Mouse (Mus musculus): Measurements from ENCODE around the gene Trim80. TPM values are rescaled to one million over a fixed set of nuclear protein-coding genes. Genes with fewer than 3 reads are reported as not detected.
A peak's percentile ranks its signal among the peaks of the same experiment; 100 is the strongest.
"Not testable (repeated sequence)": the region's sequence is repeated elsewhere in the genome, so short reads cannot be mapped to it uniquely, and the experiment has no call there.

The Trim80 gene
- polyA plus RNA-seq, 1 experiment from 2014 or later = 0.16 TPM

DNA sequence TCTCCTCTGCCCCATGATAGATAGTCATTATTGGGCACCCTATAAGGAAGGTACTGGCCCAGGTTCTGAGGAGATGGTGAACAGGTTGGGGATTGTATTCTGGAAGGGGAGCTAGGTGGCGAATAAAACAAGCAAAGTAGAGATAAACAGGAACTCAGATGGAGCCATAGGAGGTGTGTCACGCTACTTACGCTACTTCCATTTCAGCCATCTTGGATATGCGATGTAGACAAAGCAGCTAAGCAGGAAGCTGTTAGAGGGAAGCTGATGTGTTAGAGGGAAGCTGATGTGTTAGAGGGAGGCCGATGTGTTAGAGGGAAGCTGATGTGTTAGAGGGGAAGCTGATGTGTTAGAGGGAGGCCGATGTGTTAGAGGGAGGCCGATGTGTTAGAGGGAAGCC, 37.0 kb downstream of the Trim80 start:
- ATAC-seq (replicated peaks; ENCODE audit: low FRiP score); H3K27me3 ChIP-seq (ENCODE audit: control insufficient read depth, insufficient read depth, low read length); H3K27ac ChIP-seq (ENCODE audit: low read depth, low read length); H3K4me3 ChIP-seq (ENCODE audit: low read depth, low read length); H3K4me2 ChIP-seq (ENCODE audit: low read depth, low read length, severe bottlenecking); DNase-seq (ENCODE audit: low spot score); H3K36me3 ChIP-seq (ENCODE audit: control insufficient read depth, insufficient read depth, low read length); H3K9me3 ChIP-seq (ENCODE audit: control insufficient read depth, low read length); H3K4me1 ChIP-seq (replicated peaks; ENCODE audit: control insufficient read depth, insufficient read depth, low read length); H3K9ac ChIP-seq (ENCODE audit: low read length): not testable (repeated sequence)
- WGBS = 86% methylated on average over 7 of the region's 7 CpGs

DNA sequence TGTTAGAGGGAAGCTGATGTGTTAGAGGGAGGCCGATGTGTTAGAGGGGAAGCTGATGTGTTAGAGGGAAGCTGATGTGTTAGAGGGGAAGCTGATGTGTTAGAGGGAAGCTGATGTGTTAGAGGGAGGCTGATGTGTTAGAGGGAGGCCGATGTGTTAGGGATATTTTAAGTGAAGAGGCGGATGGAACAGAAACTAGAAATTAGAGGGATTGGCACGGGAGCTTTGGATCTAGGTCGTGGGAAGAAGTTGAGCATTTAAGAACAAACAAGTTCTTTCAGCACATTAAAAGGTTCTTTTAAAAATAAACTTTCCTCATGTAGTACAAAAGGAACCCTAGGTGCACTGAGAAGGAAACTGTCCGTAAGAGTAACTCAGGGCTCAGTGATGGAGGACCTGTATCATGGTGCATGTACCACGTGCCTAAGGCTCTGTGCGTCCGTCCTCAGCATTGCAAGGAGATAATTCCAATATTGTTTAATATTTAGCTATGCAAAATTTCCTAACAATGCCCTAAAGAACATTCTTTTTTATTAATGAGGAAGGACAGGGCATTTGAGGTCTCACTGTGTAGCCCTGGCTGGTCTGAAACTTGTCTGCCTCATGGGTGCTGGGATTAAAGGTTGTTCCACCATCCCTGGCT, 38.1 kb downstream of the Trim80 start:
- Histone ChIP-seq H3K4me1 (replicated peaks; ENCODE audit: control insufficient read depth, insufficient read depth, low read length) (peaks cover 6% of the 10 kb centered on the region; the same call in 1 of the 2 replicates), H3K4me3 (ENCODE audit: low read depth, low read length) (no peak overlapping the region), H3K9ac (ENCODE audit: low read length) (no peak overlapping the region), H3K36me3 (ENCODE audit: control insufficient read depth, insufficient read depth, low read length) (no peaks in the 10 kb centered on the region), H3K27me3 (ENCODE audit: control insufficient read depth, insufficient read depth, low read length) (no peaks in the 10 kb centered on the region), H3K27ac (ENCODE audit: low read depth, low read length) (no peak overlapping the region), H3K9me3 (ENCODE audit: control insufficient read depth, low read length) (no peaks in the 10 kb centered on the region), H3K4me2 (ENCODE audit: low read depth, low read length, severe bottlenecking) (no peak overlapping the region)
- WGBS = 88% methylated on average over 9 of the region's 9 CpGs
- DNase-seq (ENCODE audit: low spot score) = no peak
- ATAC-seq (replicated peaks; ENCODE audit: low FRiP score) = no peak

DNA sequence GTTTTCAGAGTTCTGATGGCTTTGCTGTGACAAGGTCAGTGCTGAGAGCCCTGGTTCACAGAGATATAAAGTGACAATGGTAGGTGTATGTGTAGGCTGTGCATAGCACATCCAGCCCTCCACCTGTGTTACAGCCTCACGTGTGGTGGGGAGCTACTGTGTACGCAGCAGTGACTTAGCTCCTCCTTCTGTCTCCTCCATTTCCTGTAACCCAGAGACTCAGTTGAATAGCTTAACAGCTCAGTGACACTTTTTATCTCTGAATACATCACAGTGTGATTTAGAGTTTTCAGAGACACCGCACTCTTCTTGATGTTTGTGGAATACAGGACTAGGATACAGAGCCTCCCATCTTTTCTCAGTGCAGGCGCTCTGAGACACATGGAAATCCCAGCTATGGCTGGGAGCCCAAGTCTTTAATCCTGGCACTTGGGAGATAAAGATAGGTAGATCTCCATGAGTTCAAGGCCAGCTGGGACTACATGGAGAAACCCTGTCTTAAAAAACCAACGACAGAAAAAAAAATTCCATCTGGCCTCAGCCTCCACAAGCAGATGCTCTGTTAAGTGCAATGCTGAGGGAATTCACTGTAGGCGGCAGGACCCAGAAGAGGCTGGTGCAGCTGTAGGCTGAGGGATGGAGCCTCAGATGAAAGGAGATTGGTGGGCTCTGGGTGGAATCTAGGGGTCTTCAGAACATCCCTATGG, 41.4 kb downstream of the Trim80 start:
- Histone ChIP-seq H3K4me2 (ENCODE audit: low read depth, low read length, severe bottlenecking) (no peak overlapping the region), H3K4me3 (ENCODE audit: low read depth, low read length) (no peak overlapping the region), H3K9me3 (ENCODE audit: control insufficient read depth, low read length) (no peaks in the 10 kb centered on the region), H3K4me1 (replicated peaks; ENCODE audit: control insufficient read depth, insufficient read depth, low read length) (no peaks in the 10 kb centered on the region; the same call in 1 of the 2 replicates), H3K36me3 (ENCODE audit: control insufficient read depth, insufficient read depth, low read length) (no peaks in the 10 kb centered on the region), H3K27ac (ENCODE audit: low read depth, low read length) (no peak overlapping the region), H3K9ac (ENCODE audit: low read length) (no peak overlapping the region), H3K27me3 (ENCODE audit: control insufficient read depth, insufficient read depth, low read length) (no peaks in the 10 kb centered on the region)
- DNase-seq (ENCODE audit: low spot score) (no peak), ATAC-seq (replicated peaks; ENCODE audit: low FRiP score) (no peak)
- WGBS = 81% methylated on average over 6 of the region's 6 CpGs

DNA sequence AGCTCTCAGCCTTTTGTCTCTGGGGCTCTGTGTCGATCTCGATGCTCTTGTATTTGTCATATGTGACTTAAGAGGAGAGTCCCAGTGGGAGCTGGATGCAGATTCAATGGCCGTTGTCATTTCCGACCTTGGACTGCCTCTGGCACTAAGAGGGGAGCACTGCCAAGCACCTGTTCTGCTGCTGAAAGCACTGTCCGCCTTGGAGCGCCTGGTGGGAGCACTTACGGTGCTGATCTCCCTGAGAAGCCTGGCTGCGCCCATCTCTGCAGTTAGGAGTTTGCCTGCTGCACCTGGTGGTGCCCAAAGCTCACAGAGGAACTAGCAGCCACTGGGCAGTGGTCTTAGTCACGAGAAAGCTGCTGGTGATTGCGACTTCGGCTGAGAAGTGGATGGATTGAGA, 42.9 kb downstream of the Trim80 start:
- no peak overlapping the region for H3K9ac ChIP-seq (ENCODE audit: low read length)
- H3K27me3 ChIP-seq (ENCODE audit: control insufficient read depth, insufficient read depth, low read length) = no peaks in the 10 kb centered on the region
- 81% methylated on average over 11 of the region's 11 CpGs for WGBS
- no peak overlapping the region for H3K27ac ChIP-seq (ENCODE audit: low read depth, low read length)
- H3K4me1 ChIP-seq (replicated peaks; ENCODE audit: control insufficient read depth, insufficient read depth, low read length) = no peaks in the 10 kb centered on the region; the same call in 1 of the 2 replicates
- H3K4me2 ChIP-seq (ENCODE audit: low read depth, low read length, severe bottlenecking) = no peak overlapping the region
- DNase-seq (ENCODE audit: low spot score) (no peak), ATAC-seq (replicated peaks; ENCODE audit: low FRiP score) (no peak)
- no peaks in the 10 kb centered on the region for H3K9me3 ChIP-seq (ENCODE audit: control insufficient read depth, low read length)
- no peaks in the 10 kb centered on the region for H3K36me3 ChIP-seq (ENCODE audit: control insufficient read depth, insufficient read depth, low read length)
- H3K4me3 ChIP-seq (ENCODE audit: low read depth, low read length) = no peak overlapping the region

DNA sequence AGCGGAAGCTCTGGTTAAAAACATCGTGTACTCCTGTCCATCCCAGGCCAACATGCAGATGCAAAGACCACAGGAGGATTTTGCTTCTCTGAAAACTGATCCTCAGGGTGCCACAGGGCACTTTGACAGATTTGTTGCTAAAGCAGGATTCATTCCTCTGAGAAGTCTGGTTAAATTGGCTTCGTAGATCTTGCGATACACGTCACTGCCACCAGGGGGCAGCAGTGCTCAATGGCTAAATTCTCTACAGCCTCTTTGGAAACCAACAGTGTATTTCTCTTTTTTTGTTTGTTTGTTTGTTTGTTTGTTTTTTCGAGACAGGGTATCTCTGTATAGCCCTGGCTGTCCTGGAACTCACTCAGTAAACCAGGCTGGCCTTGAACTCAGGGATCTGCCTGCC, 43.4 kb downstream of the Trim80 start:
- H3K27ac ChIP-seq (ENCODE audit: low read depth, low read length) = no peak overlapping the region
- 18% methylated on average over 6 of the region's 6 CpGs for WGBS
- no peak overlapping the region for H3K4me3 ChIP-seq (ENCODE audit: low read depth, low read length)
- no peaks in the 10 kb centered on the region for H3K27me3 ChIP-seq (ENCODE audit: control insufficient read depth, insufficient read depth, low read length)
- no peaks in the 10 kb centered on the region for H3K36me3 ChIP-seq (ENCODE audit: control insufficient read depth, insufficient read depth, low read length)
- no peaks in the 10 kb centered on the region; the same call in 1 of the 2 replicates for H3K4me1 ChIP-seq (replicated peaks; ENCODE audit: control insufficient read depth, insufficient read depth, low read length)
- no peak for ATAC-seq (replicated peaks; ENCODE audit: low FRiP score)
- DNase-seq (ENCODE audit: low spot score) = peak; percentile 88
- no peaks in the 10 kb centered on the region for H3K9me3 ChIP-seq (ENCODE audit: control insufficient read depth, low read length)
- H3K9ac ChIP-seq (ENCODE audit: low read length) = no peak overlapping the region
- H3K4me2 ChIP-seq (ENCODE audit: low read depth, low read length, severe bottlenecking) = no peak overlapping the region

DNA sequence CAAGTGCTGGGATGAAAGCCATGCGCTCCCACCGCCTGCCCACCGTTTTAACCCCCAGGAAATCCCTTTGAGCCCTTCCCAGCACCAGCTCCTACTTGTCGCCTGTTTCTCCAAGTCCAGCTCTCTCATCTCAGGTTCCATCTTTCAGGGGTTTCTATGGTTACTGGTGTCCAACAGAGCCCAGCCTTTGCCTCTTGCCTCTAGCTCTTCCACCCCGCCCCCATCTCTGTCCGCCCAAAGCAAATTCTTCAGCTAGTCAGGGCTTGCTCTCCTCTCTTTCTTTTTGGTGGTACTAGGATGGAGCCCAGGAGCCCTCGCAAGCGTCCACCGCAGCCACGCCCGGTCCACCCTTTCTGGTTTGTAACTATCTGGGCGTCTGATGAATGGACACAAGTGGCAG, 44.8 kb downstream of the Trim80 start:
- Histone ChIP-seq H3K9me3 (ENCODE audit: control insufficient read depth, low read length) (no peaks in the 10 kb centered on the region), H3K36me3 (ENCODE audit: control insufficient read depth, insufficient read depth, low read length) (no peaks in the 10 kb centered on the region), H3K4me3 (ENCODE audit: low read depth, low read length) (no peak overlapping the region), H3K27me3 (ENCODE audit: control insufficient read depth, insufficient read depth, low read length) (no peaks in the 10 kb centered on the region), H3K4me1 (replicated peaks; ENCODE audit: control insufficient read depth, insufficient read depth, low read length) (no peaks in the 10 kb centered on the region; the same call in 1 of the 2 replicates), H3K27ac (ENCODE audit: low read depth, low read length) (peak overlapping the region; percentile 7; the same call in 1 of the 2 replicates), H3K4me2 (ENCODE audit: low read depth, low read length, severe bottlenecking) (no peak overlapping the region), H3K9ac (ENCODE audit: low read length) (no peak overlapping the region)
- WGBS = 29% methylated on average over 12 of the region's 12 CpGs
- DNase-seq (ENCODE audit: low spot score) (peak; percentile 76), ATAC-seq (replicated peaks; ENCODE audit: low FRiP score) (0 out of 2 replicates have a peak, but pooled peaks have one; percentile 27)

DNA sequence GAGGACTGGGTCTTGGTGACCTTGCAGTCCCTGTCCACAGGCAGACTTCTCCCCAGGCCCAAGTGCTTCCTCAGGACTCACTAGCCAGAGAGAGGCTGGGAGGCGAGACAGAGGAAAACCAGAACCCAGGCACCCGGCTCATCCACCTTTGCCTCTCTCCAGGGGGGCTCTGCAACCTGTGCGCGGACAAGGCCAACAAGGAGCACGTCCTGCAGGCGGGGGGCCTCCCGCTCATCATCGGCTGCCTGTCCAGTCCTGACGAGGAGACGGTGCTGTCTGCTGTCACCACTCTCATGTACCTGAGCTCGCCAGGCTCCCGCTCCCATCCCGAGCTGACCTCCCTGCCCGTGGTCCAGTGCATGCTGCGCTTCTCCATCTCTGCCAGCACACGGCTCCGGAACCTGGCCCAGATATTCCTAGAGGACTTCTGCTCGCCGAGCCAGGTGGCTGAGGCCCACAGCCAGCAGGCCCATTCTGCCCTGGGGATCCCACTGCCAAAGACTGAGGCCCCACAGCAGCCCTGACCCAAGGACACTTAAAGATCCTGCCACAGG, 48.3 kb downstream of the Trim80 start:
- H3K9me3 ChIP-seq (ENCODE audit: control insufficient read depth, low read length) = no peaks in the 10 kb centered on the region
- no peaks in the 10 kb centered on the region for H3K27me3 ChIP-seq (ENCODE audit: control insufficient read depth, insufficient read depth, low read length)
- H3K36me3 ChIP-seq (ENCODE audit: control insufficient read depth, insufficient read depth, low read length) = no peaks in the 10 kb centered on the region
- no peak for DNase-seq (ENCODE audit: low spot score)
- no peak for ATAC-seq (replicated peaks; ENCODE audit: low FRiP score)
- no peak overlapping the region for H3K9ac ChIP-seq (ENCODE audit: low read length)
- H3K4me1 ChIP-seq (replicated peaks; ENCODE audit: control insufficient read depth, insufficient read depth, low read length) = peaks cover 3% of the 10 kb centered on the region; the same call in 1 of the 2 replicates
- no peak overlapping the region for H3K4me2 ChIP-seq (ENCODE audit: low read depth, low read length, severe bottlenecking)
- no peak overlapping the region for H3K4me3 ChIP-seq (ENCODE audit: low read depth, low read length)
- H3K27ac ChIP-seq (ENCODE audit: low read depth, low read length) = no peak overlapping the region
- 85% methylated on average over 19 of the region's 19 CpGs for WGBS

DNA sequence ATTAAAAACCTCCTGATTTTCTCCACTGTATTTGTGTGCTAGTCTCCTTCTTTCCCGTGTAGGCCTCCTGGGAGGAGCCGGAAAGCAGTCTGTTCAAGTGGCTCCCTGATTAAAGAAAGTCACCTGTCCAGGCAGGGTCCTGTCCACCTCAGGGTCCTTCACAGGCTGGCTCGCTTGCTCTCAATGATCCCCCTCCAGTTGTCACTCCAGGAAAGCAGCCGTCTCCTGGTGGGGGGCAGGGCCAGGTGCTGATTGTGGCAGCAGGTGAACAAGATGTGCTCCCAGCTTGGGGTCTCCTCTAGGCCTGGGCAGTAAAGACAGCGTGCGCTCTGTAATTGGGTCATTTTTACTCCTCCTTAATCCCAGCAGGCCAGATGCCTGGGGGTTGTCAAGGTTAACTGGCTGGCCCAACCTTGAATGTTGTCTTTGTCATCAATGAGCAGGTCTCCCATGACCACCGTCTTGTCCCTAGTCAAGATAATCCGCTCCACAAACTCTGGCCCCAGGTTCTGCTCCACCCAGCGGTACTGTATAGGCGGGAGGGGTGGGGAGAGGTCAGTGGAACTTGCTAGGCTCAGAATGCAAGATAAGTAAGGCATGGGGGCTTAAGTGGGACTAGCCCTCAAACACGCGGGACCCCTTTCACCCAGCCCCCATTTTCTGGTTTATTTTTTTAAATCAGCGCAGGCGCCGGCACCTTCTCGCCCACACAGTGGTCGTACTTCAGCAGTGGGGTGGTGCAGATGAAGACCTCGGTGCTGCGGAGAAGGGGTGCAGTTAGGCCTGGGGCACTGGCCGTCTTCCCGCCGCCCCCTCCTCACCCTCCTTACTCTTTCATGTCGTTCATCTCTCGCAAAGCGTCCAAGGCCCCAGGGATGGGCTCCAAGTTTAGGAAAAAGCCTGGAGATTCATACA, 50.4 kb downstream of the Trim80 start:
- Histone ChIP-seq H3K9me3 (ENCODE audit: control insufficient read depth, low read length) (no peaks in the 10 kb centered on the region), H3K27me3 (ENCODE audit: control insufficient read depth, insufficient read depth, low read length) (no peaks in the 10 kb centered on the region), H3K36me3 (ENCODE audit: control insufficient read depth, insufficient read depth, low read length) (no peaks in the 10 kb centered on the region), H3K4me3 (ENCODE audit: low read depth, low read length) (peak overlapping the region; percentile 68), H3K4me2 (ENCODE audit: low read depth, low read length, severe bottlenecking) (peak overlapping the region; percentile 87), H3K27ac (ENCODE audit: low read depth, low read length) (peak overlapping the region; percentile 57; the same call in 1 of the 2 replicates), H3K9ac (ENCODE audit: low read length) (peak overlapping the region; percentile 83), H3K4me1 (replicated peaks; ENCODE audit: control insufficient read depth, insufficient read depth, low read length) (peaks cover 3% of the 10 kb centered on the region; the same call in 1 of the 2 replicates)
- DNase-seq (ENCODE audit: low spot score) = no peak
- WGBS = 25% methylated on average over 25 of the region's 25 CpGs
- peak; percentile 68 for ATAC-seq (replicated peaks; ENCODE audit: low FRiP score)

Measured in forebrain, embryonic 11.5 days (tissue).